In the genomic region with DNA sequence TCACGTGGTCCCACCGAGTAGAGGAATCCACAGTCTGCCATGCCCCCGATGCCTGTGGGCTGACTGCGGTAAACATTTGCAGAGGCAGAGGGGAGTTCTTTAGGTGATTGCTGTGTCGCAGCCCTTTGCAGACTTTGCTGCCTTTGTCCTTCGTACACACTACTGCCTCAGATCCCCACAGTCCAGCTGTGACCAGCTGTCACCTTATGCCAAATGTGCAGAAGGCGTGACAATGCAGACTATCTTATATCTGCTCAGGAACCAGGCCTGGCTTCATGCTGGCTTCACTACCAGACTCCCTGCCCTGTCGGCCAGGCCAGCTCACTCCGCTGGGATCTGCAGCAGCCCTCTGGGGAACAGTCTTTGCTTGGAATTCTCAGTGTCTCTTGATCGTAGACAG, we compare ENCODE assay signal across 17 mouse cellular contexts. TPM values are rescaled to one million over a fixed set of nuclear protein-coding genes. Genes with fewer than 3 reads are reported as not detected.
DNase-seq lines count a peak whose midpoint lies in the region; ATAC-seq and TF ChIP-seq lines count a peak whose summit lies in the region.
"Had no signal": no experiment of that assay in that cellular context is flagged by ENCODE, and none has a peak within 500 bp of the region (broad histone marks: within the 10 kb centered on the region; RNA-seq: fewer than 3 reads in every experiment).

No protein-coding gene starts in this region.

- H3K4me1 ChIP-seq in heart, embryonic 10.5 days: no peaks in the 10 kb centered on the region
- H3K4me1 ChIP-seq in kidney, postnatal 0 days (replicated peaks; ENCODE audit: insufficient read depth, low read length): 0 out of 2 replicates have a peak, but pooled peaks cover 3% of the 10 kb centered on the region
- peaks cover 5% of the 10 kb centered on the region; the same call in 1 of the 2 replicates for H3K4me1 ChIP-seq in midbrain, embryonic 11.5 days (ENCODE audit: control insufficient read depth, insufficient read depth, low read length)
- H3K4me1 ChIP-seq in midbrain, embryonic 14.5 days (ENCODE audit: control insufficient read depth, insufficient read depth, low read length): no peaks in the 10 kb centered on the region
- H3K4me1 ChIP-seq: embryonic facial prominence, embryonic 12.5 days; heart, embryonic 15.5 days had no signal

- H3K9me3 ChIP-seq in heart, embryonic 10.5 days: no peaks in the 10 kb centered on the region
- no peaks in the 10 kb centered on the region for H3K9me3 ChIP-seq in kidney, postnatal 0 days (replicated peaks; ENCODE audit: low read length)
- H3K9me3 ChIP-seq in midbrain, embryonic 11.5 days (ENCODE audit: control insufficient read depth, low read length): peaks cover 2% of the 10 kb centered on the region; the same call in 1 of the 2 replicates
- no peaks in the 10 kb centered on the region for H3K9me3 ChIP-seq in midbrain, embryonic 14.5 days (ENCODE audit: control insufficient read depth, low read length)
- H3K9me3 ChIP-seq: heart, embryonic 15.5 days; neural tube, embryonic 12.5 days had no signal

- no peak overlapping the region for H3K9ac ChIP-seq in kidney, postnatal 0 days (ENCODE audit: low read depth, low read length)
- H3K9ac ChIP-seq in midbrain, embryonic 11.5 days (ENCODE audit: low read length): no peak overlapping the region
- H3K9ac ChIP-seq in midbrain, embryonic 14.5 days (replicated peaks; ENCODE audit: low read length): no peak overlapping the region
- H3K9ac ChIP-seq: embryonic facial prominence, embryonic 12.5 days; heart, embryonic 15.5 days; midbrain, embryonic 12.5 days; neural tube, embryonic 12.5 days had no signal

- no peaks in the 10 kb centered on the region for H3K27me3 ChIP-seq in heart, embryonic 10.5 days (ENCODE audit: insufficient read depth, poor library complexity, severe bottlenecking)
- H3K27me3 ChIP-seq in kidney, postnatal 0 days (ENCODE audit: insufficient read depth, low read length): no peaks in the 10 kb centered on the region
- no peaks in the 10 kb centered on the region for H3K27me3 ChIP-seq in midbrain, embryonic 11.5 days (ENCODE audit: control insufficient read depth, insufficient read depth, low read length)
- no peaks in the 10 kb centered on the region for H3K27me3 ChIP-seq in midbrain, embryonic 14.5 days (ENCODE audit: control insufficient read depth, insufficient read depth, low read length)
- H3K27me3 ChIP-seq: embryonic facial prominence, embryonic 12.5 days; heart, embryonic 15.5 days; midbrain, embryonic 12.5 days; neural tube, embryonic 12.5 days had no signal

- H3K4me2 ChIP-seq in kidney, postnatal 0 days (ENCODE audit: low read length): no peak overlapping the region
- no peak overlapping the region for H3K4me2 ChIP-seq in midbrain, embryonic 11.5 days
- H3K4me2 ChIP-seq in midbrain, embryonic 14.5 days (ENCODE audit: low read length): no peak overlapping the region
- H3K4me2 ChIP-seq: embryonic facial prominence, embryonic 12.5 days; heart, embryonic 15.5 days; midbrain, embryonic 12.5 days; neural tube, embryonic 12.5 days had no signal

- H3K4me3 ChIP-seq in heart, embryonic 10.5 days: no peak overlapping the region
- H3K4me3 ChIP-seq in kidney, postnatal 0 days (replicated peaks; ENCODE audit: low read depth, low read length): no peak overlapping the region
- no peak overlapping the region for H3K4me3 ChIP-seq in midbrain, embryonic 11.5 days (ENCODE audit: low read depth, low read length)
- H3K4me3 ChIP-seq in midbrain, embryonic 14.5 days (replicated peaks; ENCODE audit: low read depth, low read length): no peak overlapping the region
- H3K4me3 ChIP-seq: embryonic facial prominence, embryonic 12.5 days; heart, embryonic 15.5 days; midbrain, embryonic 12.5 days; neural tube, embryonic 12.5 days had no signal

- intact Hi-C loops in heart, postnatal 10 days (cut with DNase I): no loop called here

- 34% methylated on average over 10 of the region's 10 CpGs for WGBS in heart, embryonic 10.5 days
- 31% methylated on average over 10 of the region's 10 CpGs for WGBS in kidney, postnatal 0 days
- 45% methylated on average over 10 of the region's 10 CpGs for WGBS in midbrain, embryonic 11.5 days
- WGBS in midbrain, embryonic 14.5 days: 33% methylated on average over 10 of the region's 10 CpGs

- H3K36me3 ChIP-seq in heart, embryonic 10.5 days: no peaks in the 10 kb centered on the region
- no peaks in the 10 kb centered on the region for H3K36me3 ChIP-seq in kidney, postnatal 0 days (ENCODE audit: insufficient read depth, low read length)
- no peaks in the 10 kb centered on the region; the same call in 1 of the 2 replicates for H3K36me3 ChIP-seq in midbrain, embryonic 11.5 days (ENCODE audit: control insufficient read depth, insufficient read depth, low read length)
- no peaks in the 10 kb centered on the region for H3K36me3 ChIP-seq in midbrain, embryonic 14.5 days (ENCODE audit: control insufficient read depth, insufficient read depth, low read length)
- H3K36me3 ChIP-seq: embryonic facial prominence, embryonic 12.5 days; heart, embryonic 15.5 days; midbrain, embryonic 12.5 days; neural tube, embryonic 12.5 days had no signal

- H3K27ac ChIP-seq in heart, embryonic 10.5 days: no peak overlapping the region
- 0 out of 2 replicates have a peak overlapping the region, but pooled peaks have one; percentile 13 for H3K27ac ChIP-seq in kidney, postnatal 0 days
- H3K27ac ChIP-seq in midbrain, embryonic 11.5 days (ENCODE audit: low read depth, low read length): no peak overlapping the region
- no peak overlapping the region for H3K27ac ChIP-seq in midbrain, embryonic 14.5 days (replicated peaks; ENCODE audit: low read depth, low read length)
- H3K27ac ChIP-seq: embryonic facial prominence, embryonic 12.5 days; heart, embryonic 15.5 days; midbrain, embryonic 12.5 days; neural tube, embryonic 12.5 days had no signal

- ATAC-seq in kidney, postnatal 0 days (replicated peaks; ENCODE audit: low FRiP score, low read depth): peak; percentile 79
- ATAC-seq in midbrain, embryonic 11.5 days (ENCODE audit: low FRiP score): 0 out of 2 replicates have a peak, but pooled peaks have one; percentile 46
- ATAC-seq in midbrain, embryonic 14.5 days (ENCODE audit: low FRiP score, low TSS enrichment): no peak
- ATAC-seq: activated CD4-positive, CD25-positive, alpha-beta regulatory T cell, adult 4 months had no signal

- peak; percentile 28 to 41 for DNase-seq in heart, postnatal 10 days
- no peak for DNase-seq in heart, embryonic 10.5 days (ENCODE audit: low spot score)
- peak; percentile 48 for DNase-seq in kidney, postnatal 0 days (ENCODE audit: low spot score)
- DNase-seq in kidney, adult 9 months: no peak
- DNase-seq in midbrain, embryonic 11.5 days (ENCODE audit: low spot score, missing footprints): no peak
- no peak for DNase-seq in midbrain, embryonic 14.5 days
- no peak for DNase-seq in frontal cortex, postnatal 14 days (ENCODE audit: low spot score in 2 of 2)
- DNase-seq: cerebellum, postnatal 14 days; gastrocnemius, postnatal 36 days; liver; right cerebral cortex, postnatal 25 days; thymus, postnatal 36 days had no signal

- TF ChIP-seq CTCF in kidney, postnatal 0 days (IDR thresholded peaks at IDR 0.05; ENCODE audit: low read depth): no peak

RNA-seq across cellular contexts. Expression of a gene that starts 29.5 kb away (rescaled TPM):
- total RNA-seq in heart, postnatal 10 days (2021): 10 to 100 TPM; 10.6 to 10.7 TPM
- 1.2 and 2.4 TPM in 2 replicates for polyA plus RNA-seq in heart, embryonic 10.5 days (2016; fragmentation: Nextera tagmentation; extraction: Ambion mirVana)
- polyA plus RNA-seq in kidney, postnatal 0 days (2015; fragmentation: Nextera tagmentation; extraction: Ambion mirVana): 2.8 and 3.0 TPM in 2 replicates
- polyA plus RNA-seq in midbrain, embryonic 11.5 days (2014; fragmentation: Nextera tagmentation; extraction: Ambion mirVana): 3.2 and 4.2 TPM in 2 replicates
- polyA plus RNA-seq in midbrain, embryonic 14.5 days (2014; fragmentation: Nextera tagmentation; extraction: Ambion mirVana): 1.2 and 4.6 TPM in 2 replicates
- polyA plus RNA-seq: activated CD4-positive, CD25-positive, alpha-beta regulatory T cell, adult 4 months had no signal

Comparison
In these comparisons a context has a peak if more than half of its experiments do, and no peak if none do; other contexts are left out.
1. DNase-seq: peak in heart, postnatal 10 days (2 of 2) and kidney, postnatal 0 days (single experiment); none in heart, embryonic 10.5 days (single experiment), kidney, adult 9 months (single experiment), midbrain, embryonic 11.5 days (single experiment), midbrain, embryonic 14.5 days (single experiment) and frontal cortex, postnatal 14 days (0 of 2).